Mouse (Mus musculus) intestine, embryonic 15.5 days (tissue): Measurements from ENCODE around the gene Rogdi. TPM values are rescaled to one million over a fixed set of nuclear protein-coding genes. Genes with fewer than 3 reads are reported as not detected.

Source experiments
- ATAC-seq: fragments of 200-750 bp; cut with Nextera tagmentation; 2 replicates; pipeline ENCODE4 v1.8.0; 2017; ENCODE audit warnings: moderate TSS enrichment, moderate library complexity
- H3K27ac ChIP-seq: fragments of 300-500 bp; sonication (generic); 2 replicates; pipeline ENCODE4 v1.5.1; 2015; ENCODE audit warnings: mild to moderate bottlenecking, inconsistent platforms
- H3K27me3 ChIP-seq: fragments of 300-500 bp; sonication (generic); replicated peaks from 2 replicates; pipeline ENCODE4 v1.6.1; 2015; ENCODE audit warnings: inconsistent platforms
- H3K36me3 ChIP-seq: fragments of 300-500 bp; sonication (generic); 2 replicates; pipeline ENCODE4 v1.6.1; 2015; ENCODE audit warnings: inconsistent platforms
- H3K4me1 ChIP-seq: fragments of 300-500 bp; sonication (generic); replicated peaks from 2 replicates; pipeline ENCODE4 v1.6.1; 2015; ENCODE audit warnings: inconsistent platforms
- H3K4me2 ChIP-seq: fragments of 300-500 bp; sonication (generic); replicated peaks from 2 replicates; pipeline ENCODE4 v1.6.1; 2015; ENCODE audit warnings: mild to moderate bottlenecking, inconsistent platforms
- H3K4me3 ChIP-seq: fragments of 300-500 bp; sonication (generic); replicated peaks from 2 replicates; pipeline ENCODE4 v1.5.1; 2015; ENCODE audit warnings: inconsistent platforms
- H3K9ac ChIP-seq: fragments of 300-500 bp; sonication (generic); 2 replicates; pipeline ENCODE4 v1.6.1; 2015; ENCODE audit warnings: inconsistent platforms
- H3K9me3 ChIP-seq: fragments of 300-500 bp; sonication (generic); 2 replicates; pipeline ENCODE4 v1.6.1; 2016; ENCODE audit warnings: inconsistent platforms
- WGBS: fragments of 180-500 bp; shearing (Covaris S2); methylation state at CpG from one replicate; pipeline ENCODE4 v1.1.7; 2015; 5-methylcytosine and 5-hydroxymethylcytosine counted together
- polyA plus RNA-seq: library from polyadenylated mRNA; unstranded; fragments of >200 nt; fragmentation: Nextera tagmentation; extraction: Ambion mirVana; gene quantifications from 2 replicates; pipeline ENCODE4 v1.2.1, GENCODE M21; 2015

Gene Rogdi
- polyA plus RNA-seq, 1 experiment from 2014 or later, result 46.2 TPM

- no peak for ATAC-seq
- H3K4me2 ChIP-seq, result no peak overlapping the region
- WGBS, result 87% methylated on average over 8 of the region's 8 CpGs
- H3K9ac ChIP-seq, result no peak overlapping the region
- H3K27me3 ChIP-seq, result no peaks in the 10 kb centered on the region
- peaks cover 8% of the 10 kb centered on the region for H3K4me1 ChIP-seq
- H3K9me3 ChIP-seq, result no peaks in the 10 kb centered on the region
- H3K27ac ChIP-seq, result no peak overlapping the region
- H3K36me3 ChIP-seq, result peaks cover 5% of the 10 kb centered on the region; the same call in 1 of the 2 replicates
- no peak overlapping the region for H3K4me3 ChIP-seq
Measured at GRCm38 (mm10) chr16:4960260-4960659, 53.1 kb downstream of the Rogdi start.

Other genes starting within 250 kb of the Rogdi start
- gene Cdip1, start 223.3 kb downstream of the Rogdi start, polyA plus RNA-seq, result 83.1 and 88.3 TPM in 2 replicates
- 0.23 TPM in 2 replicates for gene 4930562C15Rik, start 178.1 kb downstream of the Rogdi start, polyA plus RNA-seq
- gene Ubald1, start 133.2 kb downstream of the Rogdi start, polyA plus RNA-seq, result 34.0 and 36.1 TPM in 2 replicates
- 71.2 and 77.9 TPM in 2 replicates for gene Mgrn1, start 127.3 kb downstream of the Rogdi start, polyA plus RNA-seq
- 128 and 143 TPM in 2 replicates for gene Nudt16l1, start 74.8 kb downstream of the Rogdi start, polyA plus RNA-seq
- 39.6 and 42.0 TPM in 2 replicates for gene Anks3, start 49.3 kb downstream of the Rogdi start, polyA plus RNA-seq
- gene Sept12, start 15.7 kb downstream of the Rogdi start, polyA plus RNA-seq, result not detected in 2 replicates
- 99.2 and 112 TPM in 2 replicates for gene Smim22, start 6.3 kb downstream of the Rogdi start, polyA plus RNA-seq
- 129 and 136 TPM in 2 replicates for gene Glyr1, start 36.3 kb upstream of the Rogdi start, polyA plus RNA-seq
- gene Ubn1, start 36.5 kb upstream of the Rogdi start, polyA plus RNA-seq, result 15.4 and 17.0 TPM in 2 replicates
- gene Ppl, start 118.9 kb upstream of the Rogdi start, polyA plus RNA-seq, result 4.4 and 4.7 TPM in 2 replicates
- 0.03 TPM in 1 of 2 replicates, not detected in the other for gene Sec14l5, start 133.6 kb upstream of the Rogdi start, polyA plus RNA-seq
- gene Nagpa, start 190.5 kb upstream of the Rogdi start, polyA plus RNA-seq, result 27.6 and 29.9 TPM in 2 replicates
- gene AU021092, start 208.7 kb upstream of the Rogdi start, polyA plus RNA-seq, result 4.1 and 4.9 TPM in 2 replicates
- gene Alg1, start 220.1 kb upstream of the Rogdi start, polyA plus RNA-seq, result 29.1 and 37.5 TPM in 2 replicates
- 30.4 and 38.4 TPM in 2 replicates for gene Eef2kmt, start 242.4 kb upstream of the Rogdi start, polyA plus RNA-seq